Mouse (Mus musculus) T-helper 17 cell (primary cell): Measurements from ENCODE around the gene Klk1b9.
"Not testable (repeated sequence)": the region's sequence is repeated elsewhere in the genome, so short reads cannot be mapped to it uniquely, and the experiment has no call there.

ENCODE experiments used
- in situ Hi-C, 2 experiments: fragments of 300-600 bp; cut with MboI, MseI; formaldehyde crosslinking; loops; 1 replicate in 1 of 2; 2 replicates in 1 of 2; pipeline ENCODE4 v1.15.1; 2025; ENCODE audit warnings: high pct_unique_total_duplicates in 2 of 2

Klk1b9 gene

DNA sequence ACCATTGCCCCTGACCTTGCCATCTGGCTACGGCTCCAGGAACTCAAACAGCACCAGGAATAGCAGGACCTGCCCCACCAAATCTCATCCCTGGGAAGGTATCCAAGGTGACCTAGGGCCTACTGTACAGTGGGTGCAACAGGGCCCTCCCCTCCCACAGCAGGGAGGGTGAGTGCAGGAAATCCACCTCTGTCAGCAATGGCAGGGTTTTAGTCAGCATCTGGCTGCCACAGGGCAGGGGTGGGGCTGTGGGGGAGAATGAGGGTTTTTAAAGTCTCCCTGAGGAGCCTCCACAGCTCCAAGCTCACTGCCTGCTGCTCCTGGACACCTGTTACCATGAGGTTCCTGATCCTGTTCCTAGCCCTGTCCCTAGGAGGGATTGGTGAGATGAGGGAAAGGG lies at the start of gene Klk1b9:
Gene Klk1b9, plus strand, starts transcription at position 301 of the 400 bp plus-strand sequence.
- in situ Hi-C loops = not testable (repeated sequence)

DNA sequence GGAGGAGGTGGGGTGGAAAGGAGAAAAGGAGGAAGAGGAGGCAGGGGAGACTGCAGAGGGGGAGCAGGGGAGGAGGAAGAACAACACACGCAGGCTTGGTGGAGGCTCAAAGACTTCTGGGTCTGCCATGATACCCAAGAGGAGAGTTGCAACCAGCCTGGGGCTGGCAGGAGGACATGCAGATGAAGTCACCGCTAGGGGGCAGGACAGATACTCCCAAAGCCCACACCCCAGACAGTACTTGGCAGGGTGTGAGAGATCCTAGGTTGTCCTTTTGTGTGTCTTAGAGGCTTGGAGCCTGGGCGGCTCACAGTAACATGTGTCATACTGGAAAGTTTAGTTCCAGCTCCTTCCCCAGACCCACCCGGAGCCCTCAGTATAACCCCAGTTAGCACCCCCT lies 47.3 kb upstream of the Klk1b9 start:
- in situ Hi-C loops = no loop called here

GRCm38 (mm10) chr7:43932337-43932736 lies 43.5 kb upstream of the Klk1b9 start:
- in situ Hi-C loops = no loop called here

DNA sequence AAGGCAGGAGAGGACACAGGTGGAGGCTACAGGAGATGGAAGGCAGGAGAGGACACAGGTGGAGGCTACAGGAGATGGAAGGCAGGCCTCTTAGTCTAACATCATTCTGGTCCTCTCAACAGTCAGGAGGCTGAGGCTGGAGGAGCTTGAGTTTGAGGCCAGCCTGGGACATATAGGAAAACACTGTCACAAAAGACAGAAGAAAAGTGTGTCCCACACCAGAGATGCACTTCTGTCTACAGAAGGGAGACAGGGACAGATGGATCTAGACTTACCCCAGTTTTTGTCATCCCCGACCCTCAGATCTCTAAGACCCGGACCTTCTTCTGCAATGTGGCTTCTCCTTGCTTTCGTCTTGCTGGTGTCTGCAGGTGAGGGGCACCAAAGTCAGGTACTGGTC lies 42.4 kb upstream of the Klk1b9 start, which contains the start of gene Klk15:
Gene Klk15, plus strand, starts transcription at position 301 of the 400 bp plus-strand sequence.
- in situ Hi-C loops = no loop called here

DNA sequence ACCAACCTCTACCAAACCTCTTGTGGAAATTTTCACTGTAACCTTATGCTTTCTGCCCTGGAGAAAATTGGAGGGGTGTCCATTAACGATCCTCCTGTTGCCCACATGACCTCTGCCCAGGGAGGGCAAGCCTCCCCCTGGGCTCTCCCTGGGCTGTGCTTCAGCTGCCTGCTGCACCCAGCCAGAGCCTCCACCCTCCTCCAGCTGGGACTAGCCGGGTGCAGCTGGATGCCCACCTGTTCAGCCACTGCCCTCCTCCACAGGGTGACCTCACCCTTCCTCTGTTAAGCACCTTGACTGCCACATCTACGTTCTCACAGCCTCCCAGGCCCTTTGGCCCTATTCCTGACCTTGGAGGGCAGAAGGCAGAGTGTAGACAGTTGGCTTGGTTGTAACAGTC lies 41.1 kb upstream of the Klk1b9 start:
- in situ Hi-C loops = no loop called here

- in situ Hi-C loops = no loop called here
Observed at GRCm38 (mm10) chr7:43936551-43936950, 39.3 kb upstream of the Klk1b9 start.

DNA sequence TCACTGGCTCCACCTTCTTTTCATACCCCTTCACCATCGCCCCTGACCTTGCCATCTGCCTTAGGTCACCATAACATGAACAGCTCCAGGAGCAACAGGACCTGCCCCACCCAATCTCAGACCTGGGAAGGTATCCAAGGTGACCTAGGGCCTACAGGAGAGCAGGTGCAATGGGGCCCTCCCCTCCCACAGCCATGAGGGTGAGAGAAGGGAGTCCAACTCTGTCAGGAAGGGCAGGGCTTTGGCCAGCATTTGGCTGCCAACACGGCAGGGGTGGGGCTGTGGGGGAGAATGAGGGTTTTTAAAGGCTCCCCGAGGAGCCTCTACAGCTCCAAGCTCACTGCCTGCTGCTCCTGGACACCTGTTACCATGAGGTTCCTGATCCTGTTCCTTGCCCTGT lies 33.6 kb upstream of the Klk1b9 start:
- in situ Hi-C loops = not testable (repeated sequence)

- in situ Hi-C loops = no loop called here
Observed at GRCm38 (mm10) chr7:43944727-43945264, 31.1 kb upstream of the Klk1b9 start.

- in situ Hi-C loops = loop anchor here in 1 of 2 experiments (10.0 kb wide), 1 partner anchor 394 kb away; no protein-coding TSS in a partner anchor
Observed at GRCm38 (mm10) chr7:43950364-43950763, 25.5 kb upstream of the Klk1b9 start, which contains the start of gene Klk1b8. TSS of gene Klk1b8 (plus strand) at chr7:43950664.

GRCm38 (mm10) chr7:43952703-43953102 lies 23.2 kb upstream of the Klk1b9 start:
- in situ Hi-C loops = loop anchor here in 1 of 2 experiments (10.0 kb wide), 1 partner anchor 392 kb away; no protein-coding TSS in a partner anchor

- in situ Hi-C loops = no loop called here
Observed at GRCm38 (mm10) chr7:43966451-43966850, 9.4 kb upstream of the Klk1b9 start, which contains the start of gene Klk1b1. TSS of gene Klk1b1 (plus strand) at chr7:43966751.

DNA sequence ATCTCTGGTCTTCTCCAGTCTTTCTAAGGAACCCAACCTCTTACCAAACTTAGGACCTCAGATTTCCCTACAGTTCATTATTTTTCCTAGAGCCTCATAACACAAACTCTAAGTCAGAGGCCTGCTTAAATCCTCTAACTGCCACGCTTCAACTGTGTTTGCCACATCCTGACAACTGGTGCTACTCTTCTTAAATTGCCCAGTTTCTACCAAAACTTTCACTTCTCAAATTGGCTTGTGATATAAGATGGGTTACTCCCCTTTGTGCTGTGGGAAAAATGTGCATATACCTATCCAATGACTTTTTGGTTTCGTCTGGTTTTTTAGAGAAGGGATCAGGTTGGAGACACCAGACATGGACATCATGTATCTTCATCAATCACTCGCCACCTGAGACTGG lies 8.8 kb upstream of the Klk1b9 start:
- in situ Hi-C loops = no loop called here

GRCm38 (mm10) chr7:43967612-43968011 lies 8.2 kb upstream of the Klk1b9 start:
- in situ Hi-C loops = no loop called here

DNA sequence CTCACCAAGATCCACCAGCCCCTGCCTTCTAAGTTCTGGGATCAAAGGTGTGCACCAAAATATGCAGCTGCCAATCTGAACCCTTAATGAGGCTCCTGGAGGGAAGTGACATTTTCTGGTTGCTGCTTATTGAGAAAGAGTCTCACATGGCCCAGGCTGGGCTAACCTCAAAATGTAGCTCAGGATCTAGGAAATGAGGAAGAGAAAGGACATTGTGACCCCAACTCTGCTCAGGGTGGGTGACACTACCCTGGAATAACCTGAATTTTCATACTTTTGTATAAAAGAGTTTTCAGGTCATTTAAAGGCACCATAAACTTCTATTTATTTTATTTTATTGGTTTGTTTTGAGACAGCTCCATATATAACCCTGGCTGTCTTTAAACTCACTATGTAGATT lies 9.8 kb downstream of the Klk1b9 start:
- in situ Hi-C loops = no loop called here

GRCm38 (mm10) chr7:43994821-43995220 lies 19.0 kb downstream of the Klk1b9 start:
- in situ Hi-C loops = not testable (repeated sequence)

DNA sequence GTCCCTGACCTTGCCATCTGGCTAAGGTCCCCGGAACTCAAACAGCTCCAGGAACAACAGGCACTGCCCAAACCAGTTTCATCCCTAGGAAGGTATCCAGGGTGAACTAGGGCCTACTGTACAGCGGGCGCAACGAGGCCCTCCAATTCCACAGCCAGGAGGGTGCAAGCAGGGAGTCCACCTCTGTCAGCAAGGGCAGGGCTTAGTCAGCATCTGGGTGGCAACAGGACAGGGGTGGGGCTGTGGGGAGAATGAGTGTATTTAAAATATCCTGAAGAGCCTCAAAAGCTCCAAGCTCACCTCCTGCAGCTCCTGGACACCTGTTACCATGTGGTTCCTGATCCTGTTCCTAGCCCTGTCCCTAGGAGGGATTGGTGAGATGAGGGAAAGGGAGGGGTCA lies 19.7 kb downstream of the Klk1b9 start, which contains the start of gene Klk1b11:
Gene Klk1b11, plus strand, starts transcription at position 301 of the 400 bp plus-strand sequence.
- in situ Hi-C loops = not testable (repeated sequence)

GRCm38 (mm10) chr7:44004847-44005246 lies 29.0 kb downstream of the Klk1b9 start:
- in situ Hi-C loops = no loop called here

GRCm38 (mm10) chr7:44011868-44012267 lies 36.0 kb downstream of the Klk1b9 start, which contains the start of gene Klk1b26:
TSS of gene Klk1b26 (plus strand) at chr7:44012168.
- in situ Hi-C loops = not testable (repeated sequence)

DNA sequence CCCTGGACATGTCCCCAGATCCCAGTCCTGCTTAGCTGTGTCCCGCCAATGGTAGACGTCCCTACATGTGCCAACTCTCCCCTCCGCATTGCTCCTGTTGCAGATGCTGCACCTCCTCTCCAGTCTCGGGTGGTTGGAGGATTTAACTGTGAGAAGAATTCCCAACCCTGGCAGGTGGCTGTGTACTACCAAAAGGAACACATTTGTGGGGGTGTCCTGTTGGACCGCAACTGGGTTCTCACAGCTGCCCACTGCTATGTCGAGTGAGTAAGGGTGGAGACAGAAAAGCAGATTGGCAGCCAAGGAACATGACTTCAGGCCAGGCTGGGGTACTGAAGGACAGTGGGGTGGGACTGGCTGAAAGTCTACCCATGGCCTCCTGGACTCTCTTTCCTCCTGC lies 38.8 kb downstream of the Klk1b9 start:
- in situ Hi-C loops = not testable (repeated sequence)

GRCm38 (mm10) chr7:44015071-44015470 lies 39.2 kb downstream of the Klk1b9 start:
- in situ Hi-C loops = no loop called here
